Mouse (Mus musculus): ENCODE data around the gene Ehd2.

Gene Ehd2

GRCm38 (mm10) chr7:15910521-15910920 lies 56.8 kb downstream of the Ehd2 start:
- DNase-seq (ENCODE audit: low read depth, low spot score): no peak

- no peak for DNase-seq (ENCODE audit: low read depth, low spot score)
Observed at GRCm38 (mm10) chr7:15907971-15908590, 59.3 kb downstream of the Ehd2 start.

- no peak for DNase-seq (ENCODE audit: low read depth, low spot score)
Observed at GRCm38 (mm10) chr7:15906602-15907001, 60.8 kb downstream of the Ehd2 start.

- no peak for DNase-seq (ENCODE audit: low read depth, low spot score)
Observed at GRCm38 (mm10) chr7:15905861-15906260, 61.5 kb downstream of the Ehd2 start.

- DNase-seq (ENCODE audit: low read depth, low spot score): no peak
Observed at GRCm38 (mm10) chr7:15901366-15902048, 65.9 kb downstream of the Ehd2 start.
